Mouse (Mus musculus) megakaryocyte, adult 5-6 weeks (primary cell): Measurements from ENCODE around the gene Sema4c. TPM values are rescaled to one million over a fixed set of nuclear protein-coding genes. Genes with fewer than 3 reads are reported as not detected.
A peak's percentile ranks its signal among the peaks of the same experiment; 100 is the strongest.

ENCODE experiments used
- ATAC-seq: 2 replicates; pipeline ENCODE4 v1.8.0; 2016; ENCODE audit warnings: mild to moderate bottlenecking, inconsistent platforms; ENCODE audit not compliant: poor library complexity, severe bottlenecking
- total RNA-seq, 2 experiments: library from RNA; stranded (forward) in 1 of 2; stranded (reverse) in 1 of 2; fragments of 153-499, 151-499 nt in 1 of 2; fragments of 221-1000, 200-1000 nt in 1 of 2; gene quantifications; 2 replicates each; pipeline versions ENCODE4 v1.2.3 to v1.2.4; 2015 to 2017

Gene Sema4c
- total RNA-seq (2015) (1.5 and 2.1 TPM in 2 replicates), total RNA-seq (2017) (1.8 and 3.6 TPM in 2 replicates)

DNA sequence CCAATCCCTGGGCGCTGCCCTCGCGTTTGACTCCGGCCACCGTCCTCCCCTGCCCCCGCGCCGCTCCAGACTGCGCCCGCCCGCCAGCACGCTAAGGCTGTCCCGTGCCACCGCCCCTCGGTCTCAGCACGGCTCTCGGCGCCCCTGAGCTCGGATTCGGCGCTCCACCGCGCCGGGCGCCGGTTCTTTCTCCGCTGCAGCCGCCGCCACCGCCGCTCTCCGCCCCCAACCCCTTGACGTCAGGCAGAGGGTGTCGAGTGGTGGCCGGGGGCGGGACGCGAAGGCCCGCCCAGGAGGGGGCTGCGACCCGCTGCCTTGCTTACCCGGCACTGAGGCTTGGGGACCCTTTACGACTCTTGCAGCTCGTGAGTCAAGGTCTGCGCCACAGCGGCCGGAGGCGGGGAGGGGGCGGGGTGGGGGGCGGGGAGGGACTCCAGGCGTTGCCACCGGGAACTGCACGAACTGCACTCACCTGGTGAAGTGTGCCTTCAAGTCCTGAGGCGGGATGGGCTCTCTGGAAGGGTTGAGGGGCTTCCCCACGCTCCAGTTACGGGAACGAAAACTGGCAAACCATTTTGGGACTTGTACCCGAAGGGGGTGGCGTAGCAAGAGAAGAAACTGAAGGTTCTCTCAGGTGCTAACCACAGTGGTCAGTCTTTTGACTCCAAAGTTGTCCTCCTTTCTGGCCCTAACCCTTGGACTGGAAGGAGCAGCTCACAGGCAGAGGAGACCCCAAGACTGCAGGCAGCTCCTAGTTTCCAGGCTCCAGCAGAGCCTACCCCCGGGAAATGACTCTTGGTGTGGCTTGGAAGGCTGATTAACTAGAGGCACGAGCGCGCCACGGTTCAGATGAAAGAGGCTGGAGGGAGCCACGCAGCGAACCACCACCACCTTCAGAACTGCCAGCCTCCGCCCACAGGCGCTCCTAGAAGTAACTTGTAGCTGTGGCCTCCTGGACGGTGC, at the start of gene Sema4c:
Gene Sema4c, minus strand, starts transcription at position 319 of the 963 bp plus-strand sequence.
- ATAC-seq, result peak; percentile 17; the same call in 1 of the 2 replicates

DNA sequence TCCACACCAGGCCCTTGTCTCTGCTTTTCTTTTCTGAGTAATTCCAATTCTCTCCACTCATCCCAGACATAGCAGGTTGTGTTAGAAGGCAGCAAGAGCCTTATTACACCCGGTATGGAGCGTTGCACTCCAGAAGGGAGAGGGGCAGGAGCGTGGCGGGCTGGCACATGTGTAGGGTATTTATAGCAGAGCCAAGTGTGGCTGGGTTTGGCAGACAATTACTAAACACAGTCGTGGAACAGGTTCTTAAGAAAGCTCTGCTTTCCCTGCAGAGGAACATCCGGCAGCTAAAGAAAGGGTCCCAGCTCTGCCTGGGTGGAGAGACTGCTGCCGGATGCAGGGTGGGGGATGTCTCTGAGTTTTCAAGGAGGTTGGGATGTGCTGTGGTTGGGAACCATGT, 48.8 kb upstream of the Sema4c start:
- no peak for ATAC-seq

DNA sequence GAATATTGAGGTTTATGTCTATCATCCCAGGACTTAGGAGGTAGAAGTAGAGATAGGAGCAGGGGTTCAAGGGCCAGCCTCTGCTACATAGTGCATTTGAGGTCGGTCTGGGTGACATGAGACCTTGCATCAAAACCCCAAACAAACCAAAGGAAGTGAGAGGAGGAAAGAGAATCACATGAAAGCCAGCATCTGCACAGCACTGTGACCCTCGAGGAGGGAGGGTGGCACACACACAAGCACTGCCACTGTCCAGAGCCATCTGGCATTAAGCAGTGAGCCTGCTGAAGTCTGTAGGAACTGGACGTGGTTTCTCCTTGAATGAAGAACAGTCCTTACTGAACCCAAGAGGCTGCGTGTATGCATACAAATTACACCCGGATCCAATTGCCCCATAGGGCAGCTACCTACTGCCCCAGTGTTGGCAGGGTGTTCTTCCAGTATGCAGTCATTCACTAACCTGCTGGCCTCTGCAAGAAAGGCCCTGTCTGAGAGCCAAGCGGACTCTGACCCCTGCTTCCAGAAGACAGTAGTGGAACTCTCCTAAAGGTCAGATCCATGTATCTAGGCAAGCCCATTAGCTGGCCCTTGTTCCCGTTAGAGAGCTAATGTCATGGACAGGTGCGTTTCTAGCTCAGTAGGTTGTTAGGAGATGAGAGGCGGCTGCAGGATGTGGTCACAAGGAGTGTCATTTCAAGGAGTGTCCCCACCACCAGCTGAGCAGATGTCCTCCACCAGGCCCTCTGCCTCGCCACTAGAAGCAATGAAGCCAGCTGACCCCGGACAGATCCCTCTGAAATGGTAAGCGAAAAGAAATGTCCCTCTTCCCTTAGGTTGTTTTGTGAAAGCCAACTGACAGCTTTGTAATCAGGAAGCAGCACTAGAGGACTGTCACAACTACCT, 46.4 kb upstream of the Sema4c start:
- peak; percentile 54 for ATAC-seq

DNA sequence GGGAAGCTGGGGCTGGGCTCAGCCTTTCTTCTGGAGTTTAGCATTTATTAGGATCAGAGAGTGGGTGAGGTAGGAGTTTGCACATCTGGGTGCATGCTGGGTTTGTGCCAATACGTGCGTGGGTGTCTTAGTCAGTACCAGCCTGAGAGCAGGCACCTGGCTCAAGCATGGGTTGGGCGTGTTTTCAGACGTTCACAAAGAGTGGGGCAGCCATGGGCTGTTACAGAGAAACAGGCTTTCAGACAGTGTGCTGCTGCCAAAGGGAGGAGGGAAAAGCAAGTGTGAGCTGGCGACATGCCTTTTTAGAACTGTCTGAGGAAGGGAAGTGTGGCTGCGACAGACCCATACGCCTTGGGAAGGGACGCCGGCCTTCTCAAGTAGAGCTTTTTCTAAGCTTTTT, 45.2 kb upstream of the Sema4c start:
- no peak for ATAC-seq

DNA sequence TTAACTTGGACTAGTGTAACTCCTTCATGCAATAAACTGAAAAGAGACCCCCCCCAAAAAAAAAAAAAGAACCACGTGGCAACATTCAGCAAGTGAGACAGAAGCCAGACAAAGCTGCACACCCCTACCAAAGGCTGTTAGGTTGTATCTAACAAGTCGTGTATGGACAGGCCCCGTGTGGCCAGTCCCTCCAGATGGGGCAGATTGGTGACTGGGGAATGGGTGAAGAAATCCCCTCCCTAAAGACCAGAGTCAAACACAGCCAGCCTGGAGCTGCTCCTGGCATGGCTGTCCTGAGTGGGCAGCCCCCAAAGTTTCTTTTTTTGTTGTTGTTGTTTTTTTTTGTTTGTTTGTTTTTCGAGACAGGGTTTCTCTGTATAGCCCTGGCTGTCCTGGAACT, 44.1 kb upstream of the Sema4c start:
- no peak for ATAC-seq

GRCm38 (mm10) chr1:36598411-36598810, 40.3 kb upstream of the Sema4c start:
- no peak for ATAC-seq

DNA sequence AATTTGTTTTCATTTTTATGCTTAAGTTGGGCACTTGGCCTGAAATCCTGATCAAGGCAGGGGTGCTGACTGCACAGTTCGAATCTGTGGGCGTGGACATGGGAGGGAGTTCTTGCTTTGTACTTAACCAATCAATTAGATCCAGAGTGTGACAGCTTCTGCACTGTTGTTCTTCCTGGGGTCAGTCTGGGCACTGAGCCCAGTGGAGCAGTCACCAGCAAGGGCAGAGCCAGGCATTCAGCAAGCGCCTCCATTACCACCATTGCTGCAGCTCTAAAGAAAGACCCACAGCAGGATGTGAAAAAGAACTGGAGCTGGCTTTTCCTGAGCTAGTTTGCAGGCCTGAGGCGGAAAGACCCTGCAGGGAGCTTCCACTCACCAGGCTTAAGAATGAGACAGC, 38.0 kb upstream of the Sema4c start:
- no peak for ATAC-seq

DNA sequence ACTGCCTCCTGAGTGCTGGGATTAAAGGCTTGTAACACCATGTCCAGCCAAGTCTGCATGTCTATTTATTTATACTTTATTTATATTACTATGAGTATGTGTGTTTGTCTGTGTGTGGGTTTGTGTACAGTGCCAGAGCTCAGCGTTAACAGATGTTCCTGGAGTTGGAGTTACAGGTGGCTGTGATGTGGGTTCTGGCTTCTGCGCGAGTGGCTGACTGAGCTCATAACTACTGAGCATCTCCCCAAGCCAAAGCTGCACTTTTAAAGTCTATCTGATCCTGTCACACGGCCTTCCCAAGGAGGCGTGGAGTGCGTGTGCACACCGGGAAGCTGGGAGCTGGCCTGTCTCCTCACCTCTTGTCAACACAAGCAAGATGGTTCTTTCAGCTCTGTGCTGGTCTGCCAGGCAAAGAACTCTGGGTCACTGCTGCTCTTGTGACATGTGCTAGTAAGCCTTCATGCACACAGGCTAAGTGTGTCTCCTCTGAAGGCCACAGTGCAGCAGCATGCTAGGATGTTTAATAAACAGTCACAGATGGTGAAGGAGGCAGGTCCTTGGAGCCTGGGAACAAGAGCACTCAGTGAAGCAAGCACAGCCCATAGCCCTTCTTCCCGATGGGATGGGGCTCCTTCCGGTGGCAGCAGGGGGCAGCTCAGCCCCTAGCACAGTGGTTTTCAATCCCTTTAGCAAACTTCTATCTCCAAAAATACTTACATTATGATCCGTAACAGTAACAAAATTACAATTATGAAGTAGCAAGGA, 37.2 kb upstream of the Sema4c start:
- no peak for ATAC-seq

GRCm38 (mm10) chr1:36593099-36593498, 35.0 kb upstream of the Sema4c start:
- no peak for ATAC-seq

GRCm38 (mm10) chr1:36591408-36591807, 33.3 kb upstream of the Sema4c start:
- peak; percentile 57 for ATAC-seq

- no peak for ATAC-seq
These were observed 32.5 kb upstream of the Sema4c start for GRCm38 (mm10) chr1:36590664-36591063.

- no peak for ATAC-seq
These were observed 31.3 kb upstream of the Sema4c start for GRCm38 (mm10) chr1:36589486-36589885.

- ATAC-seq, result no peak
These were observed 30.6 kb upstream of the Sema4c start for GRCm38 (mm10) chr1:36588476-36589450.

GRCm38 (mm10) chr1:36587860-36588259, 29.7 kb upstream of the Sema4c start:
- no peak for ATAC-seq

DNA sequence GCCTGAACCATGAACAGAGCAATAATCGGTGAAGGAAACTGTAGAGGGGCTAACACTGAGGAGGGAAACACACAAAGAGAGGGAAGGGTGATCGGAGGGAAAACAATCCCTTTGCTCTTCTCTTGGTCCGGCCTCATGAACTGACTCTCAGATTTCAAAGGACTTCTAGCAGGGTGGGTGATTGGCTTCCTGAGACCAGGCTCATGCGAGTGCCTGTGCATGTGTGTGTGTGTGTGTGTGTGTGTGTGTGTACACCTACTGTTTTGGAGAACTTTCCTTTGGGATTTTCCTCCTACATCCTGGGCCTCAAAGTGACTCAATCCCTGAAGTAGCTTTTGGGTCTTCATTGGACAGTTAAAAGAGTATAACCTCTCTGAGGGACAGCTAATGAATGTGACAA, 28.1 kb upstream of the Sema4c start:
- no peak for ATAC-seq

- no peak for ATAC-seq
These were observed 25.4 kb upstream of the Sema4c start for GRCm38 (mm10) chr1:36583408-36584116.

DNA sequence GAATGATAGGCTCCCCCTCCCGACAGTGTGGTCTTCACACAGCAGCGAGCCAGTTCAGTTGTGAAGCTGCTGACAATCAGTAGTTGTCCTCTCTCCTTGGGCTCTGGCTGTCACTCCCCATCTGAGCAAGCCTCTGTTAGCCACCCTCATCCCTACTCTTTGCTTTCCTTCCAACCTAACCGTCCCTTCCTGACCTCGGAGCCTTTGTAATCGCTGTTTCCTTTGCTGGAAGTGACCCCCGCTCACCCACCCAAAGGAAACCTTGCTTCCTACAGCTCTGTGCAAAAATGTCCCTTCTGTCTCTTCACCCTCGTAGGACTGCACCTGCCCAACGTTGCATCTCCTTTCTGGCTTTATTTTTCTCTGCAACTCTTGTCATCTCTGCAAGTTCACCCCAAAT, 24.1 kb upstream of the Sema4c start:
- ATAC-seq, result no peak

- ATAC-seq, result no peak
These were observed 23.1 kb upstream of the Sema4c start for GRCm38 (mm10) chr1:36581260-36581659.
